Mouse (Mus musculus): ENCODE results near the gene Ndufs3. TPM values are rescaled to one million over a fixed set of nuclear protein-coding genes. Genes with fewer than 3 reads are reported as not detected.

Ndufs3 gene
- polyA plus RNA-seq, 1 experiment from 2014 or later = 239 TPM

- Histone ChIP-seq H3K4me3 (replicated peaks) (peak within 1 kb of the TSS; percentile 92), H3K36me3 (peaks cover 17% of the 10 kb centered on the region), H3K27ac (replicated peaks) (peak within 1 kb of the TSS; percentile 93), H3K4me2 (peak within 1 kb of the TSS; percentile 75), H3K9ac (replicated peaks) (peak within 1 kb of the TSS; percentile 89), H3K27me3 (replicated peaks) (no peaks in the 10 kb centered on the region), H3K4me1 (peaks cover 26% of the 10 kb centered on the region), H3K9me3 (replicated peaks) (no peaks in the 10 kb centered on the region)
- 0% methylated on average over 64 of the region's 67 CpGs for WGBS
- ATAC-seq (ENCODE audit: low FRiP score) = peak; percentile 96
These were observed 57.5 kb downstream of the Ndufs3 start, which contains the start of gene Mtch2 for GRCm38 (mm10) chr2:90846955-90847680. Mtch2 (plus strand) TSS chr2:90847155.

GRCm38 (mm10) chr2:90846597-90846954 lies 58.1 kb downstream of the Ndufs3 start:
- H3K4me2 ChIP-seq = peak overlapping the region; percentile 75
- H3K9ac ChIP-seq (replicated peaks) = peak overlapping the region; percentile 89
- 3% methylated on average over 8 of the region's 8 CpGs for WGBS
- H3K27ac ChIP-seq (replicated peaks) = peak overlapping the region; percentile 93
- H3K4me1 ChIP-seq = peaks cover 26% of the 10 kb centered on the region
- H3K36me3 ChIP-seq = peaks cover 15% of the 10 kb centered on the region
- ATAC-seq (ENCODE audit: low FRiP score) = peak; percentile 66
- peak overlapping the region; percentile 92 for H3K4me3 ChIP-seq (replicated peaks)
- H3K27me3 ChIP-seq (replicated peaks) = no peaks in the 10 kb centered on the region
- no peaks in the 10 kb centered on the region for H3K9me3 ChIP-seq (replicated peaks)

GRCm38 (mm10) chr2:90846171-90846570 lies 58.5 kb downstream of the Ndufs3 start:
- 41% methylated on average over 6 of the region's 6 CpGs for WGBS
- Histone ChIP-seq H3K27me3 (replicated peaks) (no peaks in the 10 kb centered on the region), H3K4me2 (peak overlapping the region; percentile 75), H3K4me3 (replicated peaks) (peak overlapping the region; percentile 92), H3K9me3 (replicated peaks) (no peaks in the 10 kb centered on the region), H3K4me1 (peaks cover 26% of the 10 kb centered on the region), H3K9ac (replicated peaks) (peak overlapping the region; percentile 89), H3K27ac (replicated peaks) (peak overlapping the region; percentile 93), H3K36me3 (peaks cover 11% of the 10 kb centered on the region)
- ATAC-seq (ENCODE audit: low FRiP score) = peak; percentile 14; the same call in 1 of the 2 replicates

- Histone ChIP-seq H3K4me2 (no peak overlapping the region), H3K27me3 (replicated peaks) (no peaks in the 10 kb centered on the region), H3K4me1 (peaks cover 26% of the 10 kb centered on the region), H3K9me3 (replicated peaks) (no peaks in the 10 kb centered on the region), H3K9ac (replicated peaks) (no peak overlapping the region), H3K27ac (replicated peaks) (no peak overlapping the region), H3K36me3 (peaks cover 1% of the 10 kb centered on the region), H3K4me3 (replicated peaks) (no peak overlapping the region)
- no peak for ATAC-seq (ENCODE audit: low FRiP score)
- WGBS = 88% methylated on average over 5 of the region's 5 CpGs
These were observed 59.4 kb downstream of the Ndufs3 start for GRCm38 (mm10) chr2:90845234-90845633.

Other genes starting within 250 kb of the Ndufs3 start
- gene Nup160, start 227.6 kb downstream of the Ndufs3 start, polyA plus RNA-seq (2015; fragmentation: Nextera tagmentation; extraction: Ambion mirVana) = 21.4 and 25.9 TPM in 2 replicates
- 90.9 and 95.6 TPM in 2 replicates for gene Fnbp4, start 159.5 kb downstream of the Ndufs3 start, polyA plus RNA-seq (2015; fragmentation: Nextera tagmentation; extraction: Ambion mirVana)
- 0.14 and 0.18 TPM in 2 replicates for gene Agbl2, start 122.1 kb downstream of the Ndufs3 start, polyA plus RNA-seq (2015; fragmentation: Nextera tagmentation; extraction: Ambion mirVana)
- gene Mtch2, start 57.7 kb downstream of the Ndufs3 start, polyA plus RNA-seq (2015; fragmentation: Nextera tagmentation; extraction: Ambion mirVana) = 246 and 250 TPM in 2 replicates
- gene C1qtnf4, start 19.0 kb downstream of the Ndufs3 start, polyA plus RNA-seq (2015; fragmentation: Nextera tagmentation; extraction: Ambion mirVana) = 123 and 207 TPM in 2 replicates
- gene Kbtbd4, start 87 bp downstream of the Ndufs3 start, polyA plus RNA-seq (2015; fragmentation: Nextera tagmentation; extraction: Ambion mirVana) = 48.6 and 55.3 TPM in 2 replicates
- 86.6 and 89.5 TPM in 2 replicates for gene Celf1, start 35.6 kb upstream of the Ndufs3 start, polyA plus RNA-seq (2015; fragmentation: Nextera tagmentation; extraction: Ambion mirVana)
- 2.7 TPM in 2 replicates for gene Rapsn, start 130.8 kb upstream of the Ndufs3 start, polyA plus RNA-seq (2015; fragmentation: Nextera tagmentation; extraction: Ambion mirVana)
- gene Psmc3, start 149.2 kb upstream of the Ndufs3 start, polyA plus RNA-seq (2015; fragmentation: Nextera tagmentation; extraction: Ambion mirVana) = 234 and 240 TPM in 2 replicates
- gene Slc39a13, start 165.6 kb upstream of the Ndufs3 start, polyA plus RNA-seq (2015; fragmentation: Nextera tagmentation; extraction: Ambion mirVana) = 35.5 and 43.2 TPM in 2 replicates
- 3.6 and 6.7 TPM in 2 replicates for gene Spi1, start 177.6 kb upstream of the Ndufs3 start, polyA plus RNA-seq (2015; fragmentation: Nextera tagmentation; extraction: Ambion mirVana)
- gene Mybpc3, start 213.3 kb upstream of the Ndufs3 start, polyA plus RNA-seq (2015; fragmentation: Nextera tagmentation; extraction: Ambion mirVana) = 0.33 TPM in 1 of 2 replicates, not detected in the other

Data from neural tube, embryonic 15.5 days (tissue).